Mouse (Mus musculus) heart, embryonic 14.5 days (tissue): ENCODE data around the gene Fam168a. TPM values are rescaled to one million over a fixed set of nuclear protein-coding genes. Genes with fewer than 3 reads are reported as not detected.

Experiments
- ATAC-seq: fragments of 200-750 bp; cut with Nextera tagmentation; 2 replicates; pipeline ENCODE4 v1.8.0; 2017; ENCODE audit warnings: low read depth, moderate TSS enrichment; ENCODE audit not compliant: insufficient number of reproducible peaks, insufficient read depth, low FRiP score
- H3K27ac ChIP-seq, 2 experiments: fragments of 200-500 bp in 1 of 2; fragments of 300-500 bp in 1 of 2; sonication (generic) in 1 of 2; replicated peaks in 1 of 2; 2 replicates each; pipeline ENCODE4 v1.5.1; 2012 to 2014; ENCODE audit warnings: low read depth in 2 of 2, low read length in 2 of 2, control low read depth in 1 of 2, mild to moderate bottlenecking in 1 of 2, mixed read lengths in 1 of 2; ENCODE audit not compliant: control insufficient read depth in 1 of 2, insufficient read depth in 1 of 2
- H3K27me3 ChIP-seq: fragments of 300-500 bp; sonication (generic); 2 replicates; pipeline ENCODE4 v1.6.1; 2014; ENCODE audit warnings: mild to moderate bottlenecking, low read length, control low read depth; ENCODE audit not compliant: control insufficient read depth, insufficient read depth
- H3K36me3 ChIP-seq: fragments of 300-500 bp; sonication (generic); 2 replicates; pipeline ENCODE4 v1.6.1; 2014; ENCODE audit warnings: mild to moderate bottlenecking, control low read depth, low read length, mixed read lengths; ENCODE audit not compliant: control insufficient read depth, insufficient read depth
- H3K4me1 ChIP-seq, 2 experiments: fragments of 200-500 bp in 1 of 2; fragments of 300-500 bp in 1 of 2; sonication (generic) in 1 of 2; 2 replicates each; pipeline ENCODE4 v1.6.1; 2012 to 2014; ENCODE audit warnings: low read length in 2 of 2, control low read depth in 1 of 2, mixed read lengths in 1 of 2; ENCODE audit not compliant: control insufficient read depth in 2 of 2, insufficient read depth in 2 of 2
- H3K4me2 ChIP-seq: fragments of 300-500 bp; sonication (generic); 2 replicates; pipeline ENCODE4 v1.6.1; 2014; ENCODE audit warnings: mild to moderate bottlenecking, low read length
- H3K4me3 ChIP-seq, 2 experiments: fragments of 200-500 bp in 1 of 2; fragments of 300-500 bp in 1 of 2; sonication (generic) in 1 of 2; 2 replicates each; pipeline ENCODE4 v1.5.1; 2012 to 2014; ENCODE audit warnings: low read length in 2 of 2, mild to moderate bottlenecking in 2 of 2, control low read depth in 1 of 2, low read depth in 1 of 2, moderate library complexity in 1 of 2; ENCODE audit not compliant: control insufficient read depth in 1 of 2, insufficient read depth in 1 of 2
- H3K9ac ChIP-seq: fragments of 300-500 bp; sonication (generic); 2 replicates; pipeline ENCODE4 v1.6.1; 2014; ENCODE audit warnings: mild to moderate bottlenecking, low read length
- H3K9me3 ChIP-seq: fragments of 300-500 bp; sonication (generic); 2 replicates; pipeline ENCODE4 v1.6.1; 2016; ENCODE audit warnings: low read length, control low read depth; ENCODE audit not compliant: control insufficient read depth
- WGBS: fragments of 180-500 bp; shearing (Covaris S2); extraction: QIAGEN DNeasy Blood & Tissue Kit; methylation state at CpG from one replicate; pipeline ENCODE4 v1.1.7; 2014; 5-methylcytosine and 5-hydroxymethylcytosine counted together
- microRNA-seq: library from miRNA; unstranded; fragments of <30 nt; microRNA quantifications from one replicate; pipeline ENCODE4, GENCODE M21; 2016
- polyA plus RNA-seq: library from polyadenylated mRNA; unstranded; fragments of >200 nt; fragmentation: Nextera tagmentation; extraction: Ambion mirVana; gene quantifications from 2 replicates; pipeline ENCODE4 v1.2.1, GENCODE M21; 2014

Fam168a gene
- polyA plus RNA-seq, 1 experiment from 2014 or later: 36.4 TPM

DNA sequence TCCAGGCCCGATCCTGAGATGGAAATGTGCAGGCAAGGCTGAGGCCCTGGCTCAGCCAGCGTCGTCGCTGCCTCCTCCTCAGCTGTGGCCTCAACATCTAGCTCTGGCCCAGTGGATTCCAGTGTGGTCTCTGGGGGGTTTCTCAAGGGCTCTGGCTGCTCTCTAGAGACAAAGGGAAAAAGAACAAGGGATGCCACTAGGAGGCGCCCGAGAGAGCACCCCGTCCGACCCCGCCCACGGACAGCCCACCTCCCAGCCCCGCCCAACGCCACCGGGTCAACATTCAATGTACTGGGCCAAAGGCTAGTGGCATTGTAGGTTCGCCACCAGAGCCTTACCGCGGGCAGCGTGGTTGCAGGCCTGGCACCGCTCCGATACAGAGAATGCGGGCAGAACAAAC lies 173.2 kb downstream of the Fam168a start:
- no peak for ATAC-seq
- Histone ChIP-seq H3K36me3 (peaks cover 91% of the 10 kb centered on the region), H3K4me3 (no peak overlapping the region), H3K9me3 (no peaks in the 10 kb centered on the region), H3K4me1 (peaks cover 0 to 4% of the 10 kb centered on the region in 2 experiments; a peak in 2 of 4 replicates), H3K27ac (no peak overlapping the region), H3K9ac (no peak overlapping the region), H3K27me3 (no peaks in the 10 kb centered on the region), H3K4me2 (no peak overlapping the region)
- 32% methylated on average over 20 of the region's 20 CpGs for WGBS

DNA sequence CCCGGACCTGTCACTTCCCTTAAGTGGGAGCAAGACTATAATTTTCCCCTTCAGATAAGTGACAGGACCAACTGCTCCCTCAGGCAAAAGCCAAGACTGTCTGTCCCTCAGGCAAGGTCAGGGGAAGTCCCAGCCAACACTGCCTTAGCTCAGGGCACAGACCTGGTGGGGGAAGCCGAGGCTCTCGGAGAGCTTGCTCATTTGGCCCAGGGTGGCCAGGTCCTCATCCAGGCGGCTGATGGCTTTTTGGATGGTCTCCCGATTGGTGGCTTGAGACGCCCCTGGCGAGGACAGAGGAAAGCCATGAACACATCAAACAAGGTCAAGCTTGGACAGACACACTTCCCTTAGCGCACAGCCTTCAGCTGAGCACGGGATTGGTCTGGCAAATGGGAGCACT lies 175.1 kb downstream of the Fam168a start:
- Histone ChIP-seq H3K9ac (no peak overlapping the region), H3K36me3 (peaks cover 93% of the 10 kb centered on the region), H3K4me1 (peaks cover 0 to 4% of the 10 kb centered on the region in 2 experiments; a peak in 2 of 4 replicates), H3K4me2 (no peak overlapping the region), H3K4me3 (no peak overlapping the region), H3K9me3 (no peaks in the 10 kb centered on the region), H3K27ac (no peak overlapping the region), H3K27me3 (no peaks in the 10 kb centered on the region)
- ATAC-seq: no peak
- 83% methylated on average over 9 of the region's 9 CpGs for whole genome bisulfite sequencing

DNA sequence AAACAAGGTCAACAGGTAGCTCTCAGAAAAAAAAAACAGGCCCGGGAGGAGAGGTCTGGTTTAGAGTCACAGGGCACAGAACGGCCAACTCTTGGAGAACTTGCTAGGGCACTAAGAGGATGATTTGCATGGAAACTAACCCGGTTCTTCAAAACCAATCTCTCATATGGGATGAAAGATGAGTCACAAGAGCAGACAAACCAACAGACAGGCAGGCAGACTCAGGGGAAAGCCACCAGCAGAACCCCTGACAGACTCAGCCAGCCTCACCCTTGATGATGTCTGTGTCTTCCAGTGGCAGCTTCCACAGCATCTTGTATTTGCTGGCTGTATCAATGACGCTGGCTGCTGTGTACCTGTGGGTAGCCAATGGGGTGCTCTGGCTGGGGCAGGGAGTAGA lies 175.5 kb downstream of the Fam168a start:
- WGBS: 89% methylated on average over 4 of the region's 4 CpGs
- no peak for ATAC-seq
- H3K4me2 ChIP-seq: no peak overlapping the region
- no peak overlapping the region for H3K4me3 ChIP-seq
- no peaks in the 10 kb centered on the region for H3K27me3 ChIP-seq
- H3K36me3 ChIP-seq: peaks cover 89% of the 10 kb centered on the region
- H3K9ac ChIP-seq: no peak overlapping the region
- peaks cover 0 to 4% of the 10 kb centered on the region in 2 experiments; a peak in 2 of 4 replicates for H3K4me1 ChIP-seq
- H3K9me3 ChIP-seq: no peaks in the 10 kb centered on the region
- no peak overlapping the region for H3K27ac ChIP-seq

DNA sequence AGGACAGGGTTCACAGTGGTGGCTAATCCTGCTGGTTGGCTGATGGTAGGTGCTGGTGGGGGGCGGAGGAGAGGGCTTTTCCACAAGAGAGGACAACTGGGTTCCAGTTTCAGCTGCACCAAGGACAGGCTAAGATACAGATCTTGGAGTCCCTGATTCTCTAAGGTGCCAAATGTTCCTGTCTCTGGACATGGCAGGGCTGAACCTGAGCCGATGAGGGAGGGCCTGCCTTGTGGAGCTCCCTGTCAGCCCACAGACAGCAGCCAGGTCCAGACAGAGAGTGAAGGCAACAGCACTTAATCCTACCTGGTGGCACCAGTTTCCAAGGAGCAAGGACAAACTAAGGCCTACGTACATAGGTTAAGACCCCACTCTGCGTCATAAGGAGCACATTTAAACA lies 178.0 kb downstream of the Fam168a start:
- no peaks in the 10 kb centered on the region for H3K9me3 ChIP-seq

DNA sequence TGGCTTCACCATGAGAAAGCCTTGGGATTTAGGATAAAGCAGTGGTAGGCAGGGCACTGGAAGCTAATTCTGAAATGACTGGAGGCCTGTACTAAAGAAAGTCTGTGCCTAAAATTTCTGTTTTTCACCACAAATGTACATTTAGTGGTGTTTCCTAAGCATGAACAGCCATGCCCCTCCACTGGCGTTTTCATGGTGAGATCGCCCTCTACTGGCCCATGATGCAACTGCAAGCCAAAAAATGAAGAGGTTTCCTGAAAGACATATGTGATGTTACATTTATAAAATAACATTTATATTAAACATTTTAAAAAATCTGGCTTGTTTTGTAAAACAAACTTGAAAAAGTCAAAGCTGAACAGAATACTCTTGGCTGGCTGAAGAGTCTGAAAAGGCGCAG lies 180.1 kb downstream of the Fam168a start:
- no peaks in the 10 kb centered on the region for H3K9me3 ChIP-seq
- no peaks in the 10 kb centered on the region for H3K27me3 ChIP-seq
- WGBS: 30% methylated on average over 3 of the region's 3 CpGs
- peaks cover 76% of the 10 kb centered on the region for H3K36me3 ChIP-seq
- H3K27ac ChIP-seq: no peak overlapping the region
- H3K9ac ChIP-seq: no peak overlapping the region
- no peak overlapping the region for H3K4me2 ChIP-seq
- no peak overlapping the region for H3K4me3 ChIP-seq
- no peak for ATAC-seq
- no peaks in the 10 kb centered on the region for H3K4me1 ChIP-seq

More for the DNA sequence above, 178.0 kb downstream of the Fam168a start:
- no peak overlapping the region for H3K9ac ChIP-seq
- ATAC-seq: no peak
- no peak overlapping the region for H3K4me2 ChIP-seq
- no peak overlapping the region for H3K27ac ChIP-seq
- no peak overlapping the region for H3K4me3 ChIP-seq
- H3K27me3 ChIP-seq: no peaks in the 10 kb centered on the region
- WGBS: 88% methylated on average over 4 of the region's 4 CpGs
- peaks cover 86% of the 10 kb centered on the region for H3K36me3 ChIP-seq
- peaks cover 0 to 4% of the 10 kb centered on the region in 2 experiments; a peak in 2 of 4 replicates for H3K4me1 ChIP-seq

Small RNAs within 50 kb of the gene (microRNA-seq; reads per million reads assigned to microRNA genes)
- 214 reads per million, percentile 61 among the genes with 10 or more reads in this experiment for gene Mir3102

Other genes with a start within 250 kb of the Fam168a start
- gene Ucp3, start 233.6 kb upstream of the Fam168a start, polyA plus RNA-seq: 0.08 TPM in 2 replicates
- 127 and 130 TPM in 2 replicates for gene Ucp2, start 213.3 kb upstream of the Fam168a start, polyA plus RNA-seq
- gene Dnajb13, start 191.7 kb upstream of the Fam168a start, polyA plus RNA-seq: 0.15 TPM in 1 of 2 replicates, not detected in the other
- 22.8 and 26.6 TPM in 2 replicates for gene Coa4, start 169.6 kb upstream of the Fam168a start, polyA plus RNA-seq
- 107 and 119 TPM in 2 replicates for gene Rab6a, start 99.2 kb upstream of the Fam168a start, polyA plus RNA-seq
- gene Mrpl48, start 98.3 kb upstream of the Fam168a start, polyA plus RNA-seq: 93.8 and 101 TPM in 2 replicates
- gene Plekhb1, start 44.2 kb upstream of the Fam168a start, polyA plus RNA-seq: 1.3 and 1.6 TPM in 2 replicates
- 1.2 and 1.8 TPM in 2 replicates for gene Relt, start 156.8 kb downstream of the Fam168a start, polyA plus RNA-seq
- gene Arhgef17, start 225.5 kb downstream of the Fam168a start, polyA plus RNA-seq: 7.7 and 8.9 TPM in 2 replicates